Mouse (Mus musculus): ENCODE results near the gene Eml4. TPM values are rescaled to one million over a fixed set of nuclear protein-coding genes. Genes with fewer than 3 reads are reported as not detected.

Eml4 gene
- 59.1 TPM for polyA plus RNA-seq (2017; shearing (Covaris generic))

GRCm38 (mm10) chr17:83350379-83351091 lies at the start of gene Eml4:
TSS of gene Eml4 (plus strand) at chr17:83350931.

GRCm38 (mm10) chr17:83517280-83518015 lies 166.7 kb downstream of the Eml4 start, which contains the start of gene Cox7a2l:
TSS of gene Cox7a2l (minus strand) at chr17:83517330.

Other genes starting within 250 kb of the Eml4 start
- gene Pkdcc, start 135.6 kb upstream of the Eml4 start, polyA plus RNA-seq (2017; shearing (Covaris generic)) = not detected
- 179 TPM for gene Cox7a2l, start 166.4 kb downstream of the Eml4 start, polyA plus RNA-seq (2017; shearing (Covaris generic))